Mouse (Mus musculus) bone marrow, adult 2 months (tissue): ENCODE data around the gene Rps3a1. TPM values are rescaled to one million over a fixed set of nuclear protein-coding genes. Genes with fewer than 3 reads are reported as not detected.

ENCODE experiments used
- H3K27ac ChIP-seq: fragments of 200-500 bp; 2 replicates; pipeline ENCODE4 v1.5.1; 2012; ENCODE audit warnings: low read depth, mild to moderate bottlenecking, control low read depth, inconsistent platforms, low read length; ENCODE audit not compliant: control insufficient read depth, poor library complexity, insufficient read depth
- H3K4me1 ChIP-seq: fragments of 200-500 bp; 2 replicates; pipeline ENCODE4 v1.6.1; 2011; ENCODE audit warnings: low read length; ENCODE audit not compliant: control insufficient read depth, insufficient read depth
- H3K4me3 ChIP-seq: fragments of 200-500 bp; replicated peaks from 2 replicates; pipeline ENCODE3; 2011; ENCODE audit warnings: mild to moderate bottlenecking, low read depth, low read length, control low read depth; ENCODE audit not compliant: control insufficient read depth
- CTCF ChIP-seq: fragments of 200-500 bp; IDR thresholded peaks from 2 replicates; pipeline ENCODE4 v1.5.1; 2011; ENCODE audit warnings: low read length, control low read depth; ENCODE audit not compliant: control insufficient read depth, insufficient read depth
- POLR2A ChIP-seq: fragments of 200-500 bp; IDR thresholded peaks from 2 replicates; pipeline ENCODE4 v1.6.1; 2011; ENCODE audit warnings: low read depth, mild to moderate bottlenecking, control low read depth, low read length, borderline replicate concordance; ENCODE audit not compliant: control insufficient read depth
- WGBS: fragments of 180-500 bp; shearing (Covaris S2); methylation state at CpG from one replicate; pipeline ENCODE4 v1.1.7; 2018; 5-methylcytosine and 5-hydroxymethylcytosine counted together
- polyA plus RNA-seq: library from polyadenylated mRNA; stranded (reverse); fragments of >200 nt; gene quantifications from 2 replicates; pipeline ENCODE4 v1.2.4, GENCODE M21; 2011; ENCODE audit warnings: low replicate concordance; ENCODE audit not compliant: missing spikeins, insufficient read depth, insufficient read length

Rps3a1 gene
- polyA plus RNA-seq, 1 experiment: 1,318 TPM

DNA sequence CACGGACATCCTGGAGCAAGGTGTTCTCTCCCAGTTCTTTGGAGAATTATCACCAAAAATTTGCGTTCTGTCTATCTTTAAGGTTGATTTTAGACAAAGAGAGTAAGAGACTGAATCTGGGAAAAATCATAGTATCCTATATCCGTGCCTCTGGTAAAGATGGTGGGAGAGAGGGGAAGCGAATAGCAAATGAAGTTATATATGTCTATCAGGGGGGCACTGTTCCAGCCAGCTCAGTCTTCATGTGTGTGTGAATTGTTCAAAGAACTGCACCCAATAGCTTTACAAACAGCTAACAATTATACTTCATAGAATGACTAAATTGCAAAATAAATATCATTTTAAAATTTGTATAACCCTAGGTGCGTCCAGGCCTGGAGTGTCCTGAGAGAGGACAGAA is 48.6 kb downstream of the Rps3a1 start:
- WGBS: 87% methylated on average over 5 of the region's 5 CpGs
- H3K4me1 ChIP-seq: no peaks in the 10 kb centered on the region
- H3K27ac ChIP-seq: no peak overlapping the region

DNA sequence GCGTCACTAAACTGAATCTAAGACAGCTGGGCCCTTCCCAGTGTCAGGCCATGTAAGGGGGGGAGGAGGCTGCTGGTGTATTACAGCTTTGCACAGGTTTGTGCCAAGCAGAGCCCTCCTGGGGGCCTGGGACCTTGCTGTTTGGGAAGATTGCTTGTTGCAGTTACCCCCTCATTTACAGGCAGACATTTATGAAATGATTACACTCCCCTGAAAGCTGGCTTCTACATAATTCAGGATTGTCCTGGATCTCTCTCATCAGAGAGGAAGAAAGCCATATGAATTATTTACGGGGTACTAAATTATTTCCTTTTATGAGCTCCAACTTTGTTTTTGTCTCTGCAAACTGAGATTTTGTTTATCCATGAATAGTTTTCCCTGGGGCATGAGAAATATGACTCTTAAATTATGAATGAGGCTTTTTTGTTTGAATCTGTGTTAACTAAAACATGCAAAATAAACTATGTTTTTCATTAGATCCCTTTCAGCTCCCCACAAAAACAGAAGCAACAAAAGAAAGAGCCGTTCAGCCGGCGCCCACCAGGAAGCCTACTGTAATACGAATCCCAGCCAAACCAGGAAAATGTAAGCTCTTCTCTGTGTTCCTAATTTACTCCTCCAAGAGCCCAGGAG is 49.2 kb downstream of the Rps3a1 start:
- H3K4me1 ChIP-seq: no peaks in the 10 kb centered on the region
- no peak for TF ChIP-seq POLR2A
- TF ChIP-seq CTCF: no peak
- no peak overlapping the region for H3K4me3 ChIP-seq
- 88% methylated on average over 6 of the region's 6 CpGs for WGBS
- H3K27ac ChIP-seq: no peak overlapping the region

More for the DNA sequence above, 48.6 kb downstream of the Rps3a1 start:
- no peak overlapping the region for H3K4me3 ChIP-seq
- TF ChIP-seq CTCF (no peak), POLR2A (no peak)

Other genes starting within 250 kb of the Rps3a1 start
- 2.5 and 6.4 TPM in 2 replicates for gene Sh3d19, start 171.6 kb downstream of the Rps3a1 start, polyA plus RNA-seq
- not detected in 2 replicates for gene Prss48, start 140.2 kb downstream of the Rps3a1 start, polyA plus RNA-seq
- gene Lrba, start 82.0 kb upstream of the Rps3a1 start, polyA plus RNA-seq: 7.1 and 12.3 TPM in 2 replicates